Mouse (Mus musculus) layer of hippocampus, postnatal 25 days (tissue): ENCODE measurements around the gene Tmem200a. TPM values are rescaled to one million over a fixed set of nuclear protein-coding genes. Genes with fewer than 3 reads are reported as not detected.
"Not testable (repeated sequence)": the region's sequence is repeated elsewhere in the genome, so short reads cannot be mapped to it uniquely, and the experiment has no call there.

Source experiments
- DNase-seq, 2 experiments: peaks; one replicate each; pipeline ENCODE4 v3.0.0; 2022; ENCODE audit warnings: mixed read lengths in 2 of 2, low spot score in 1 of 2; ENCODE audit errors: extremely low spot score in 1 of 2
- total RNA-seq, 2 experiments: library from RNA; stranded (reverse); gene quantifications; 2 replicates each; pipeline ENCODE4 v1.2.3; 2021

Gene Tmem200a
- total RNA-seq, 2 experiments from 2014 or later = 22.7 to 28.0 TPM

GRCm38 (mm10) chr10:25908027-25909012 is 170.5 kb downstream of the Tmem200a start:
- no peak for DNase-seq

GRCm38 (mm10) chr10:25894126-25894525 is 184.7 kb downstream of the Tmem200a start:
- not testable (repeated sequence) for DNase-seq

GRCm38 (mm10) chr10:25887225-25887624 is 191.6 kb downstream of the Tmem200a start:
- DNase-seq = no peak

- no peak for DNase-seq
These were observed 194.3 kb downstream of the Tmem200a start for GRCm38 (mm10) chr10:25884512-25884911.

- no peak for DNase-seq
These were observed 201.1 kb downstream of the Tmem200a start for GRCm38 (mm10) chr10:25877731-25878130.

- no peak for DNase-seq
These were observed 202.0 kb downstream of the Tmem200a start for GRCm38 (mm10) chr10:25876809-25877208.

GRCm38 (mm10) chr10:25868739-25869138 is 210.1 kb downstream of the Tmem200a start:
- DNase-seq = no peak

Other genes with a start within 250 kb of the Tmem200a start
- 1 to 10 TPM in 1 of 2 experiments, under 1 TPM in 1; 0.98 to 1.2 TPM for gene Gm9767, start 797 bp downstream of the Tmem200a start, total RNA-seq
- gene Samd3, start 150.7 kb upstream of the Tmem200a start, total RNA-seq = not detected